Mouse (Mus musculus): ENCODE measurements around the gene AU022252. TPM values are rescaled to one million over a fixed set of nuclear protein-coding genes. Genes with fewer than 3 reads are reported as not detected.

AU022252 gene
- total RNA-seq, 2 experiments from 2014 or later: 17.8 to 20.7 TPM

DNA sequence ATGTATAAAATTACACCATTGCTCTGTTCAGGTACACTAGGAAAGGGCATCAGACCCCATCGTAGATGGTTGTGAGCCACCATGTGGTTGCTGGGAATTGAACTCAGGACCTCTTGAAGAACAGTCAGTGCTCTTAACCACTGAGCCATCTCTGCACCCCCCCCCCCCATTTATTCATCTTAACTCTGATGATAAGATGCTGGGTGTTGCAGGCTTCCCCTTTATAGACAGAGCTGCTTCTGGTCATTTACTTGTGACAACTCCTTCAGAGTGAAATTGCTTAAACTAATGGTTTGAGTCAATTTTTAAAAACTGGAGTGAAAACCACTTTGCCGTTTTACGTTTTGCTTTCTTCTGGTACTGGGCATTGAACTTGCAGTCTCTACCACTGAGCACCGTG, 39.8 kb downstream of the AU022252 start:
- no peak for DNase-seq
- intact Hi-C loops (cut with DNase I; ENCODE audit: low total_unique reads): no loop called here

DNA sequence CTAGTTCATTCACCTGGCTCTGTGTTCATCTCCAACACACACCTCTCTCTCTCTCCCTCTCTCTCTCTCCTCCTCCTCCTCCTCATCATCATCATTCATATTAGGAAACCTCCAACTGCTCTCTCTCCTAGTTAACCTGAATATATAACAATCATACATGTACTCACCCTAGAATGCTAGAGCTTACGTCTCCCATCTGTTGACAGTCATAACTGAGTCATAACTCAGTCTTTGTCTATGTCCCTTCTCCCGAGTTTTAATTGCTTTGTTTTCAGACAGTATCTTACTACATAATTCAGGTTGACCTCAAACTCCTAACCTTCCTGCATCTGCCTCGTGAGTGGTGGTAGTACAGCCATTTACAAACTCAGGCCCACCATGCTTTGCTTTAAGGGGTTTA, 41.2 kb downstream of the AU022252 start:
- intact Hi-C loops (cut with DNase I; ENCODE audit: low total_unique reads): no loop called here
- DNase-seq: no peak

DNA sequence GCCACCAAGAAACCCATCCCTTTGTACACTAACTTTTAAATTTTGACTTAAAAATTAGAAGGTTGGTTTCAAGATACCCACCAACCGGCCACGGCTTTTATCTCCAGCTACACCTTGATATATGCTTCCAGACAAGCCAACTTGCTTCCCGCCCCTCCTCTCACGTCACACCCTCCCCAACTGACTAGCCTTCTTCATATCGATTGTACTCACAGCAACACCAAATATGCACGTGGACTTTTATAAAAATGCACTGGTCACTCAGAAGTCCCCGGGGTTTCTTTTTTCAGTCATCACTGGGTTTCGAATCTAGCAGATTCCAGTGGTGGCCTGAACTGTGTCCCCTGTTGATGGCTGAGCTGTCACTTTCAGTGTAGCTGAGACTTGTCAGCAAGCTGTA, 41.9 kb downstream of the AU022252 start:
- intact Hi-C loops (cut with DNase I; ENCODE audit: low total_unique reads): no loop called here
- no peak for DNase-seq

DNA sequence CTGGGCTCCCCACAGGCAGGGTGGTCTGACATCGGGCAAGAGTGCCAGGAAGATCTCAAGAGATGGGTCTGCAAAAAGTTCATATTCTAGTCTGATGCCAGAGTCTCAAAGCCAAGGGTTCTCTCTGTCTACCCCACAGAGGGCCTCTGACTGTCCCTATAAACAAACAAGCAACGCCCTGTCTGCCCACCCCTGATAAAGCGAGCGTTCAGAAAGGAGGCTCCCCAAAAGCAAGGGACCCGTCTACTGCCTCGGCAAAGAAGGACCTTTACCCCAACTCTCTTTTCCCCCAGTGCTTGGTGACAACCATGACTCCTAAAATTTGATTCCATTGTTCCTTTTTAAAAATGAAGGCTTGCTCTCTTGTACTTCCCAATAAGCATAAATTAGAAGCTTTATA, 42.6 kb downstream of the AU022252 start, which contains the start of gene Ermap:
Ermap (minus strand) TSS at position 148 of the 400 bp plus-strand sequence.
- DNase-seq: no peak
- intact Hi-C loops (cut with DNase I; ENCODE audit: low total_unique reads): no loop called here

DNA sequence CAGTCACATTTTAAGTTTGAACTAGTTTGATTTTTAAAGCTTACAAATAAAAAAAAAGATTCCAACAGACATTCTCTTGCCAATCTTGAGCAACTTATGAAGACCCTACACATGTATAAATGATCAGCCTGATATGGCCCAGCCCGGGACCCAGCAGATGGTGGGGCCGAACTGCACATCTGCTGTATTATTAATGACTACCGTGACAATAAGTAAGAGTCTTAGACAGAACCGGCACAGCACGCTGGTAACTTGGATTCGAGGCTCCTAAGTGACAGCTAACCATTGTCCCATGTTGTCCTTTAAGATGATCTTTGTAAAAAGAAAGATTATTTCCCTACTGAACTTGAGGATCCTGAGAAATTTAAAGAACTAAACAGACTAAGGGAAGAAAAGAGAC, 43.1 kb downstream of the AU022252 start:
- no peak for DNase-seq
- intact Hi-C loops (cut with DNase I; ENCODE audit: low total_unique reads): no loop called here

DNA sequence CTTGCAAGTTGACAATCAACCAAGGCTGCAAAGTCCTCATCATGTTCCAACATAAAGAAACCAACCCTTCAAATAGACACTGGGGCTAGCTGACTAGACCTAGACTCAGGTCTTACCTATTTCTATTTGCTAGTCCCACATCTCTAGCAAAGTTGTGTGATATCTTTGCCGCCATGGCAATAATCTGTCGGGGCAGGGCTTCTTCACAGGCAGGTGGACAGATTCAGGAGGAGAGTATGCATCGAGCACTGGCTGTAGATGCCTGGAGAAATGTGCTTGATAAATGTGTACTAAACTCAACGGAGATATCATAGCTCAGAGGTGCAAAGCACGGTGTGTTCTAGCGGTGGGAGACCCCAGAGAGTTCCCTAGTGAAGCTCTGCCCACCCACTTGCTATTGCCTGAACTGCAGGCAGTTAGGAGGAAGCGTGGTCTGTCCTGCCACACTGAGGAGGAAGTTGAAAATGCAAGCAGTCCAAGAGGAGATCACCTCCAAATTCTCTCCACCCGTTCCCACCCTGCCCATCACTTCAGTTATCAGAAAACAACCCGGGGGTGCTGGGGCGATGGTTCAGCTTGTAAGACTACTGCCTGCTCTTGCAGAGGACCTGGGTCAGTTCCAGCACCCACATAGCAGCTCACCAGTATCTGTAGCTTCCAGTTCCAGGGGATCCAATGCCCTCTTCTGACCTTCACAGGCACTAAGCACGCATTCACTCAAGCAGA, 44.3 kb downstream of the AU022252 start:
- no peak for DNase-seq
- intact Hi-C loops (cut with DNase I; ENCODE audit: low total_unique reads): no loop called here

DNA sequence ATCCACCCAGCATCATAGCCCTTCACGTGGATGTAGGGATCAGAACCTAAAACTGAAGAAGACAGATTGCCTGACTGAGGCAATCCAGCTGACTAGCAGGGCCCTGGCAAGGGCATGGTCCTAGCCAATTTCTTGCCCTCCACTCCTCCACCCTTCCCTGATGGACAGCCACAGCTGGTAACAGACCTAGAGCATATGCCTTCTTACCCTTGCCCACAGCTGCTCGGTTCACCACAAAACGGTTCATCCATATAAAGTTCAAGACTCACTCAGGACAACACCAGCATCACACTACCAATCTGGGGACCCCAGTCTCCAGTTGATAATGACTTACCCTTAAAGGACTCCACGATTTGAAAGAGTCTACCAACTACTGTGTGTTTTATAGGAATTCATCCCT, 46.7 kb downstream of the AU022252 start:
- intact Hi-C loops (cut with DNase I; ENCODE audit: low total_unique reads): no loop called here
- DNase-seq: no peak

DNA sequence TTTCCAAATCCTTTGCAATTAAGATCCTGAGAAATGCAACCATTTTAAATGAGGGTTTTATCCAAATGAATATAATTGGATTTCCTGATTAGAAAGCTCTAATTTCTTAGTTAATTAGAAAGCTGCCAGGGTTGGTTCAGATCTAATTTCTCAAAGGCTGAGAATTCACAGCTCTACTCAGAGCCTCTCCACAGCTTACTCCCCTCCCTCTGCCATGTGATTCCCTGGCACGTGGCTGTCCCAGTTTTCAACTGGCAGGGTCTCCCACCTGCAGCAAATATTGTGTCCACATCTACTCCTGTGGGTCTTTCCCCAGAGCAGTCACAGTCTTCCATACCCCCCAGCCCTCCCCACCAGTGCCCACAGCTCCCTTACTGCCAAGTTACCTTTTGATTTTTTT, 49.0 kb downstream of the AU022252 start:
- intact Hi-C loops (cut with DNase I; ENCODE audit: low total_unique reads): no loop called here
- no peak for DNase-seq

DNA sequence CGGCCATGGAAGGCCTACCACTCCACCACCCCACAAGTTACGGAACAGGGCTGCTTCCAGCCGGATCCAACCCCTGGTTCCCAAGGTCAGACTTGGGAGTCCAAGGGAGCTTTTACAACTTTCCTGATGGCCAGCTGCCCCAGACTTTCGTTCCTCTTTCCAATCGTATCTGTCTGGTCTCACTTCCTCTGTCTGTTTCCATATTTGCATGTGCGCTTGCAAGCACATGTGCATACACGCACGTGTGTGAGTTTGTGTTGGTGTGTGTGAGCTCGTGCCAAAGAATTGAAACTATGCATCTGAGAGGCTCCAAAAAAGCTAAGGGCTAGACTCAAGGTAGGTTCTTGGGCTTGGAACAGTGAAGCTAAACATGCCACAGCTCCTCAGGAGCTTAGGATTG, 51.1 kb downstream of the AU022252 start:
- DNase-seq: no peak
- intact Hi-C loops (cut with DNase I; ENCODE audit: low total_unique reads): no loop called here

DNA sequence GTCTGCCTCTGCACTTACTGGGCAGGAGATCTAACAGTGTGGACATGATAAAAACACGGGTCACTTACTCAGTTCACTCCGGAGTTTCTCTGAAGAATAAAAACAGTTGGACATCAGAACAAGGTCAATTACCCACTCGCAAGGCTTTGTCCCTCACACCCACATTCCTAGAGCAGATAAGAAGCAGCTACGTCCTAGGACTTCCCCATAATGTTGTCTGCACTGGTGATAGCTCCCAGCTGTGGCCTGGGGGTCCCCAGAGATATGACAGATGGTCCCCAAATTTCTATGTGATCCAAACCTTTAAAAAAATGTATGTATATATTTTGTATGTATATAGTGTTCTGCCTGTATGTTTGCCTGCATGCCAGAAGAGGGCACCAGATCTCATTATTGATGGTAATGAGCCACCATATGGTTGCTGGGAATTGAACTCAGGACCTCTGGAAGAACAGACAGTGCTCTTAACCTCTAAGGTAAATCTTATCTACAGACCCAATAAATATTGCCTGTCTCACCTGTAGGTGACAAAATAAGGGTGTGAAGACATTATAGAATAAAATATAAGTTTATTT, 52.3 kb downstream of the AU022252 start:
- no peak for DNase-seq
- intact Hi-C loops (cut with DNase I; ENCODE audit: low total_unique reads): no loop called here

DNA sequence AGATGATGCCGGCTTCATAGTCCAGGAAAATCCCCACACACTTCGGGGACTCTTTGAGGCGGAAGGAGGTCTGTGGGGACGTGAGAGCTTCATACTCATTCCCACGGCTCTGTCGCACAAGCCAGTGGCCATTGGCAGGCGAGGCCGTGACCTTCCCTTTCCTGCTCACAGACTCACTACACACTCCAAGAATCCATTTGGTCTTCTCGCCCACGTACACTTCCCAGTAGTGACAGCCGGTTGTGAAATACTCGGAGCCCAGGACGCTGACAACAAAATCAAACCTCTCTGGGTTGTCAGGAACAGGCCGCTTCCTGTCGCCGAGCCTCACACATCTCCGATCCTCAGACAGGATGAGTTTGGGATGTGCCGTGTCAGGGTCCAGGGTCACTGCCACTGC, 54.2 kb downstream of the AU022252 start:
- DNase-seq: no peak
- intact Hi-C loops (cut with DNase I; ENCODE audit: low total_unique reads): no loop called here

DNA sequence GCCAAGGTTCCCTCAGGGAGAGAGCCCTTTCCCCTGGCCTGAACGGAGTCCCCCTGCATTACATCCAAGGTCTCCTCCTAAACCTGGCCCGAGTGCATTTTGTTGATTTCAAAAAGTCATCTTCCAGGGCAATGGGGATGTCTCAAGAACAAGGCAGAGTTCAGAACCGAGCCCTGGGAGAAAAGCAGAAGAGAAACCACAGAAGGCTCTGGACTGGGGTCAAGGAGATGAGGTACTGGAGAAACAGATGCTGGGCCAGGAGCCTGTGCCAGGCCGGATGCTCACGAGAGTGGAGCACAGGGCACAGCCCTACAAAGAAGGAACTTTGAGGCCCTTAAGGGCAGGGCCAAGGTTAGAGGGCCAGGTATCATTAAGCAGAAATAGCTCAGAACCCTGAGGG, 54.8 kb downstream of the AU022252 start:
- DNase-seq: no peak
- intact Hi-C loops (cut with DNase I; ENCODE audit: low total_unique reads): no loop called here

DNA sequence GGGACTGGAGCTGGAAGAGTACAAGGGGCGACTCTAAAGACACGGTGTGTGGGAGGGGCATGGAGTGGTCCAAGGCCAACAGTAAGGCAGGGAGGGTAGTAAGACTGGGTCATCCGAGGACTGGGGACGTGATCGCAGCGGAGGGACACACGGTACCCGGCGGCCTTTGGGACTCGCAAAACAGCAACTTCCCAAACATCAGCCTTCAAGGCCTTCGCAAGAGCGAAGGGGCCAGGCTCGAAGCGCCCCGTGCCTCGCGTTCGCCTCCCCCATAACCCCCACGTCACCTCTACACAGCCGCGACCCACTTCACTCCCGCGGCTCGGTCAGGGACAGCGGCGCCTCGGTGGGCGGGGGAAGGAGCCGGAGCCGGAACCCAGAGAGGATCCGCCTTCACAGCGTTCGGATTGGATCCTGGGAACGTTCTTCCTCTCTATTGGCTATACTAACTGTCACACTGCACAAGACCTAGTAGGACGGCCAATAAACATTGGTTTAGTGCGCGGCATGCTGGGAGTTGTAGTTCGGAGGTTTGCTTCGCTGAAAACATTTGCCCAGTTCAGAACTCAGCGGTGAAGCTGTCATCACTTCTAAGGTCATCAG, 58.6 kb downstream of the AU022252 start, which contains the start of gene Zfp691:
Zfp691 (minus strand) TSS at position 345 of the 603 bp plus-strand sequence.
- intact Hi-C loops (cut with DNase I; ENCODE audit: low total_unique reads): no loop called here
- DNase-seq: peak; percentile 93

DNA sequence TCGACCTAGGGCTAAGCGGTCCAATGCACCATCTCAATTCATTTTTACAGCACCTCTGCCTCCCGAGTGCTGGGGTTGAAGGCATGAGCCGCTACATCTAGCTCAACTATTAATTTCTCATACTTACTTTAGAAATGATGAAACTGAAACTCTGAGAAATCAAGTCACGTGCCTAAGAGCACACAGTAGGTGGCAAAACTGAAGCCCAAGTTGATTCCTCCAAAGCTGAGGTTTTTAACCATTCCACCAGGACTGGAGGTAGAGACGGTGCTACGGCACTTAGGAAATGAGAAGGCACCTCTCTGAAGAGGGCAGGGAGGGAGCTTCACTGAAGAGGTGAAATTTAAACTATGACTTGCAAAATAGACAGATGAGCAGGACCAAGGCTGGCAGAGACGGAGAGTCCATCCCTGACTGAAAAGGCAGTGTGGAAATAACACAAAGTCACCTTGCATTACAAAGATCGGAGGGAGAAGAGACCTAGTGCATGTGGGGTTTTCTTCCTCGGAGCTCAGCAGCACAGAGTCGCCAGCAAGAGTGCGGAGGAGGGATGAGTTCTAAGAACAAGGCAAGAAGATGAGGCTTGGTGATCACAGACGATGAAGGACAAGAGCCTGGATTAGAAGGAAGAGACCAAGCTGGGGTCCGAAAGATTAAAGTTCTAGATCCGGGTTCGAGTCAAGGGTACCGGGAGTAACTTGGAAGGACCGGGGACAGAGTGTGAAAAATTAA, 59.4 kb downstream of the AU022252 start:
- DNase-seq: no peak
- intact Hi-C loops (cut with DNase I; ENCODE audit: low total_unique reads): no loop called here

DNA sequence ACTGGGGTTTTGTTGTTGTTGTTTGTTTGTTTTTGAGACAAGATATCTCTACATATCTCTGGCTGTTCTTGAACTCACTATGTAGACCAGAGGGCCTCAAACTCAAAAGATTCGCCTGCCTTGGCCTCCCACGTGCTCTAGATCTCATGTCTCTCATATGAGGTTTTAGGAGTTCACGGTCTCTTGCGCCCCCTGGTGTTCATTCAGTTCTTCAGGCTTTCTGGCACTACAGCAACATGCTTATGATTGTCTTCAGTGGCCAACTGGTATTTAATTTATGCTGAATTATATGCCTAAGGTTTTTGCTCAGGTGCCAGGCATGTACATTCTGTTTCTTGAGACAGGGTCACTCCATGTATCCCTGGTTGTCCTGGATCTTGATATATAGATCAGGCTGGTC, 64.8 kb downstream of the AU022252 start:
- intact Hi-C loops (cut with DNase I; ENCODE audit: low total_unique reads): loop anchor here (2.0 to 5.0 kb wide), 2 partner anchors 40 to 163 kb away; no protein-coding TSS in a partner anchor
- DNase-seq: peak; percentile 73

DNA sequence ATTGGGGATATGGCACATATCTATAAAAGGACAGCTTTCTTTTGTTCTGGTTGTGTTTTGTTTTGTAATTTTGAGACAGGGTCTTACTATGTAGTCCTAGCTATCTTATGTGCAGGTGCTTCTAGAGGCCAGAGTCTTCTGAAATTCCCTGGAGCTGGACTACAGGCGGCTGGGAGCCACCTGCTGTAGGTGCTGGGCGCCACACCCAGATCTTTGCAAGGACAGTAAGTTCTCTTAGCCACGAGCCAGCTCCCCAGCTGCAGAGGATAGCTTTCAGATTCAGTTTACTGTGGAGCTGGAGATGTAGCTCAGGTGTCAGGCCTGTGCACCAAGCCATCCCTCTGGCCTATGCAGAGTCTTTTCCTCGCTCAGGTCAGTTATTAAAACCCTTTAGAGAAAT, 65.4 kb downstream of the AU022252 start:
- no peak for DNase-seq
- intact Hi-C loops (cut with DNase I; ENCODE audit: low total_unique reads): loop anchor here (2.0 to 5.0 kb wide), 2 partner anchors 40 to 162 kb away; no protein-coding TSS in a partner anchor

DNA sequence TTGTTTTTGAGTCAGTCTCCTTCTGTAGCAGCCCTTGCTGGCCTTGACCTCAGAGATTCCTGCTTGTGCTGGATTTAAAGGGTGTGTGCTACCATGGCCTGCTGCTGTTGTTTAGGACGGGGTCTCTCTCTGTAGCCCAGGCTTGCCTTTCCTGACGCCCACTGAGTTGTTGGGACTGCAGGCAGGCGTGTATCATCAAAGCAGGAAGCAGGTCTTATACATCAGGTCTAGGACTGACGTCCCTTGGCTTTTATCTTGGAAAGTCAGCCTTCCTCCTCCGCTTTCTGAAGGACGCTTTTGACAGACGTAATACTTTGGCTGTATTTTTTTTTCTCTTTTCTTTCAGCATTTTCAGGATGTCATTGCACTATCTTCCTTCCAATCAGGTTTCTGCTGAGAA, 66.6 kb downstream of the AU022252 start:
- intact Hi-C loops (cut with DNase I; ENCODE audit: low total_unique reads): loop anchor here (2.0 to 5.0 kb wide), 2 partner anchors 41 to 161 kb away; no protein-coding TSS in a partner anchor
- no peak for DNase-seq

DNA sequence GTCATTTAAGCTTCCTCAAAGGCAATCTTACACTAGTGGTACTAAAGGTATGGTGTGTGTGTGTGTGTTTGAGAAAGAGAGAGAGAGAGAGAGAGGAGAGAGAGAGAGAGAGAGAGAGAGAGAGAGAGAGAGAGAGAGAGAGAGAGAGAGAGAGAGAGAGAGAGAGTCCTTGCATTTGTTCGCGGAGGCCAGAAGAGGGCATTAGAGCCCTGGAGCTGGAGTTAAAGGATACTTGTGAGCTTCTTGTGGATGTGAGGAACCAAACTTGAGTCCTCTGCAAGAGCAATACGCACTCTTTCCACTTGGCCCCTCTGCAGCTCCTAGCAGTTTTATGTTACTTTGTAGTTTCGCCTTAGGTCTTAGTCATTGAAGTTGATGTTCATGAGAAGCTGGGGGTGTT, 69.5 kb downstream of the AU022252 start:
- no peak for DNase-seq
- intact Hi-C loops (cut with DNase I; ENCODE audit: low total_unique reads): no loop called here

DNA sequence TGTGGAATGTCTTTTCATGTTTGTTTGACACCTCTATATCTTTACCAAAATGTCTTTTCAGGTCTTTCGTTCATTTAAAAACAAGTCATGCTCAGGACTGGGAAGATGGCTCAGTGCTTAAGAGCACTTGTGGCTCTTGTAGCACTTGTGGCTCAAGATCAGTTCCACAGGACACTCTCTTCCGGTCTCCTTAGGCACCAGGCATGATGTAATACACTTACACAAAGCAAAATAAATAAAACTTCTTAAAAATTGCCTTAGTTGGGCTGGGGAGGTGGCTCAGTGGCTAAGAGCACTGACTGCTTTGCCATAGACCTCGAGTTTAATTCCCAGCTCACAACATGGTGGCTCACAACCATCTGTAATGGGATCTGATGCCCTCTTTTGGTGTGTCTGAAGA, 71.2 kb downstream of the AU022252 start:
- intact Hi-C loops (cut with DNase I; ENCODE audit: low total_unique reads): no loop called here
- no peak for DNase-seq

DNA sequence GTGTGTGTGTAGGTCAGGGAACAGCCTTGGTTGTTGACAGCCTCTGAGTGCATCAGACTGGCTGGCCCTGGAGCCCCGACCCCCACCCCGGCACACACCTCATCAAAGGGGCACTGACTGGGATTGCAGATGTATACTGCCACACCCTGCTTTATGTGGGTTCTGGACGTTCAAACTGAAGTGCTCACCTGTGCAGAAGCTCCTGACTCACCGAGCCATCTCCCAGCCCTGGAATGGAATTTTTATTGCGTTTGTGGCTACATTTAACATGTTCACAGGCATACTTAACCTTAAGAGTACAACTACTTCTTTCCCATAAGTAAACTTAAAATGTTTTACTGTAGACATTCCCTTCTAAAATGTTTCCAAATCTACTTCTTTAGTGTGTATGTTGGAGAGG, 74.6 kb downstream of the AU022252 start:
- intact Hi-C loops (cut with DNase I; ENCODE audit: low total_unique reads): no loop called here

More for the DNA sequence above, 74.6 kb downstream of the AU022252 start:
- no peak for DNase-seq
